In genomic region chr5:52435533-52435932, GRCm38 (mm10) we compare ENCODE assay signal across 20 mouse cellular contexts. TPM values are rescaled to one million over a fixed set of nuclear protein-coding genes. Genes with fewer than 3 reads are reported as not detected.
"Had no signal": no experiment of that assay in that cellular context is flagged by ENCODE, and none has a peak within 500 bp of the region (broad histone marks: within the 10 kb centered on the region; RNA-seq: fewer than 3 reads in every experiment).

No protein-coding gene starts in this region.

- H3K4me1 ChIP-seq: lung, embryonic 15.5 days; midbrain, embryonic 12.5 days; neural tube, embryonic 12.5 days; stomach, embryonic 15.5 days had no signal

- H3K9ac ChIP-seq: liver, embryonic 15.5 days; liver, postnatal 0 days; lung, embryonic 15.5 days; midbrain, embryonic 12.5 days; neural tube, embryonic 12.5 days; stomach, embryonic 15.5 days had no signal

- H3K9me3 ChIP-seq: liver, embryonic 15.5 days; lung, embryonic 15.5 days; midbrain, embryonic 12.5 days; neural tube, embryonic 12.5 days; stomach, embryonic 15.5 days had no signal

- H3K27ac ChIP-seq: liver, embryonic 15.5 days; lung, embryonic 15.5 days; macrophage; midbrain, embryonic 12.5 days; neural tube, embryonic 12.5 days; stomach, embryonic 15.5 days; stomach, postnatal 0 days had no signal

- H3K27me3 ChIP-seq: liver, embryonic 15.5 days; lung, embryonic 15.5 days; megakaryocyte, embryonic 14.5 days; neural tube, embryonic 12.5 days; stomach, embryonic 15.5 days had no signal

- DNase-seq: liver, postnatal 0 days; lung, adult 2 months; lung, postnatal 14 days; lung, postnatal 36 days; midbrain, embryonic 14.5 days; right cerebral cortex, postnatal 14 days; thymus, adult 2 months; thymus, postnatal 25 days; thymus, postnatal 4 days had no signal

- H3K36me3 ChIP-seq: liver, embryonic 15.5 days; lung, embryonic 15.5 days; midbrain, embryonic 12.5 days; neural tube, embryonic 12.5 days; stomach, embryonic 15.5 days had no signal

- H3K4me2 ChIP-seq: liver, embryonic 15.5 days; lung, embryonic 15.5 days; midbrain, embryonic 12.5 days; neural tube, embryonic 12.5 days; stomach, embryonic 15.5 days had no signal

- ATAC-seq: liver, postnatal 0 days; lung, postnatal 0 days had no signal

- H3K4me3 ChIP-seq: liver, embryonic 15.5 days; lung, embryonic 15.5 days; midbrain, embryonic 12.5 days; neural tube, embryonic 12.5 days; stomach, embryonic 15.5 days had no signal

RNA-seq across cellular contexts. Expression of gene Ccdc149, which starts 35.8 kb away (rescaled TPM):
- total RNA-seq: monocyte, adult 5-6 weeks; neutrophil, adult 5-6 weeks had no signal
- polyA plus RNA-seq: macrophage had no signal
